Mouse (Mus musculus): Measurements from ENCODE around the gene Kbtbd4.

DNA sequence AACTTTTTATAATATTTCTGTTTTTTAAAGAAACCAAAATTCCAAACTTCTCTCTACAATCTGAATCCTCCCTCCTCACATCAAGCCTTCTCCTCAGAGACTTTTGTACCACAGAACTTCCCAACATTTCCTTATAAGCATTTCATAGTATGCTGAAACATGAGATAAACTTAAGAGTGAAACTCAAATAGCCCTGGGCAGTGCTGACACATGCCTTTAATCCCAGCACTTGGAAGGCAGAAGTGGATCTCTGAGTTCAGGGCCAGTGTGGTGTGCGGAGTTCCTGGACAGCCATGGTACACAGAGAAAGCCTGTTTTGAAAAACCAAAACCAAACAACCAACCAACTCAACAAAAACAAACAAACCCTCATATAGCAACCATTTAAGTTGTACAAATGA lies 16.6 kb downstream of the Kbtbd4 start:
- TF ChIP-seq TAL1 (IDR thresholded peaks at IDR 0.05; ENCODE audit: low read length) (no peak), GATA1 (IDR thresholded peaks at IDR 0.05; ENCODE audit: low read length) (no peak)
